8 mouse cellular contexts compared by ENCODE assay signal in the genomic region with DNA sequence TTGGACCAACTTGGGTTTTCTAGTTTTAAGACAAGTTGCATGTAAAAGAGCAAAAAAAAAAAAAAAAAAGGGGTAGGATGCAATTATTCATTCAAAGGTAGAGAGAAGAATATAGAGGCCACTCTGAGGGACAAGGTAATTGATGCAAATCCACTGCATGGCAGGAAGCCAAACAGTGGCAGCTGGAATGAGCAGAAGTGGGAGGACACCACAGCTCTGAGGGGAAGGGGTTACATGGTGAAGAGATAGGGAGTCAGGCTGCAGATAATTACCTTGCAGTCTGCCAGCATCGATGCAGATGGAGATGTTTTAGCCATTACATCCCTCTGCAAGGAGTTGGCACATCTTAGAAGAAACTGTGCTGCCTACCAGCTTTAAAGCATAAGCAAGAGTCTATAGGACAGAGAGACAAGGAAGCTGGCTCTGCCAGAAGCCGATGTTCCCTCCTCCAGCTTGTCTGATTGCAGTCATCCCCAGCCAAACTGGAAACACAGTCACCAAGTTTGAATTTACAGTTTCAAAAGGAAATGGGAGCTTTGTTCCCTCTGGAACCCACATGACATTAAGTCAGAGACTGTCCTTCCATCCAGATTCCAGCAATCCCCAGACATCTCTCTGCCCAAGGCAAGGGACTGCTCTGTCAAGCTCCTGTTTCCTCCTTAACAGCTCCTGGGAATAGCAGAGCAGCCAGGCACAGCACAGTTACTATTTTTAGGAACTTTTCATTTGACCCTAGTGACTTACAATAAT.
A peak's percentile ranks its signal among the peaks of the same experiment; 100 is the strongest.
DNase-seq lines count a peak whose midpoint lies in the region; ATAC-seq and TF ChIP-seq lines count a peak whose summit lies in the region.
"Had no signal": no experiment of that assay in that cellular context is flagged by ENCODE, and none has a peak within 500 bp of the region (broad histone marks: within the 10 kb centered on the region; RNA-seq: fewer than 3 reads in every experiment).

No protein-coding gene starts in this region.

- WGBS in kidney, postnatal 0 days, result 31% methylated on average over 2 of the region's 2 CpGs
- 39% methylated on average over 2 of the region's 2 CpGs for WGBS in kidney, embryonic 15.5 days

- peak; percentile 6 for DNase-seq in kidney, postnatal 0 days (ENCODE audit: low spot score)
- DNase-seq in frontal cortex, postnatal 36 days (ENCODE audit: low spot score in 2 of 2), result peak; percentile 35 to 67
- peak; percentile 44 to 83 for DNase-seq in left cerebral cortex, postnatal 25 days (ENCODE audit: low spot score in 2 of 2)
- peak; percentile 32 for DNase-seq in right cerebral cortex, postnatal 25 days
- no peak for DNase-seq in gastrocnemius, postnatal 14 days
- no peak for DNase-seq in urinary bladder, postnatal 10 days (ENCODE audit: low spot score)

- H3K27me3 ChIP-seq in kidney, postnatal 0 days (ENCODE audit: insufficient read depth, low read length), result no peaks in the 10 kb centered on the region
- H3K27me3 ChIP-seq in kidney, embryonic 15.5 days, result no peaks in the 10 kb centered on the region
- H3K27me3 ChIP-seq: embryonic facial prominence, embryonic 12.5 days had no signal

- no peak overlapping the region for H3K9ac ChIP-seq in kidney, postnatal 0 days (ENCODE audit: low read depth, low read length)
- H3K9ac ChIP-seq in kidney, embryonic 15.5 days, result no peak overlapping the region
- H3K9ac ChIP-seq: embryonic facial prominence, embryonic 12.5 days had no signal

- H3K36me3 ChIP-seq in kidney, postnatal 0 days (ENCODE audit: insufficient read depth, low read length), result no peaks in the 10 kb centered on the region
- no peaks in the 10 kb centered on the region for H3K36me3 ChIP-seq in kidney, embryonic 15.5 days
- H3K36me3 ChIP-seq: embryonic facial prominence, embryonic 12.5 days had no signal

- no peak overlapping the region for H3K4me2 ChIP-seq in kidney, postnatal 0 days (ENCODE audit: low read length)
- H3K4me2 ChIP-seq in kidney, embryonic 15.5 days, result no peak overlapping the region
- H3K4me2 ChIP-seq: embryonic facial prominence, embryonic 12.5 days had no signal

- no peak overlapping the region for H3K27ac ChIP-seq in kidney, postnatal 0 days
- no peak overlapping the region for H3K27ac ChIP-seq in kidney, embryonic 15.5 days
- H3K27ac ChIP-seq: embryonic facial prominence, embryonic 12.5 days had no signal

- H3K4me3 ChIP-seq in kidney, postnatal 0 days (replicated peaks; ENCODE audit: low read depth, low read length), result no peak overlapping the region
- no peak overlapping the region for H3K4me3 ChIP-seq in kidney, embryonic 15.5 days (replicated peaks)
- H3K4me3 ChIP-seq: embryonic facial prominence, embryonic 12.5 days had no signal

- no peak for ATAC-seq in kidney, postnatal 0 days (replicated peaks; ENCODE audit: low FRiP score, low read depth)
- no peak; the same call in 1 of the 2 replicates for ATAC-seq in kidney, embryonic 15.5 days (replicated peaks; ENCODE audit: low FRiP score)

- intact Hi-C loops in left cerebral cortex, postnatal 25 days (cut with DNase I), result loop anchor here (5.0 kb wide), 1 partner anchor 237 kb away; no protein-coding TSS in a partner anchor
- intact Hi-C loops in gastrocnemius, postnatal 14 days (cut with DNase I; ENCODE audit: low total_unique reads), result no loop called here

- H3K9me3 ChIP-seq in kidney, postnatal 0 days (replicated peaks; ENCODE audit: low read length), result no peaks in the 10 kb centered on the region
- no peaks in the 10 kb centered on the region for H3K9me3 ChIP-seq in kidney, embryonic 15.5 days (replicated peaks)
- H3K9me3 ChIP-seq: embryonic facial prominence, embryonic 12.5 days had no signal

- TF ChIP-seq CTCF in kidney, postnatal 0 days (IDR thresholded peaks at IDR 0.05; ENCODE audit: low read depth), result no peak

- H3K4me1 ChIP-seq in kidney, postnatal 0 days (replicated peaks; ENCODE audit: insufficient read depth, low read length), result no peaks in the 10 kb centered on the region
- peaks cover 4% of the 10 kb centered on the region; the same call in 1 of the 2 replicates for H3K4me1 ChIP-seq in kidney, embryonic 15.5 days

Comparison
In these comparisons a context has a peak if more than half of its experiments do, and no peak if none do; other contexts are left out.
1. DNase-seq: peak in kidney, postnatal 0 days (single experiment), frontal cortex, postnatal 36 days (2 of 2), left cerebral cortex, postnatal 25 days (2 of 2) and right cerebral cortex, postnatal 25 days (single experiment); none in gastrocnemius, postnatal 14 days (single experiment) and urinary bladder, postnatal 10 days (single experiment).